Mouse (Mus musculus): ENCODE data around the gene Trip12. TPM values are rescaled to one million over a fixed set of nuclear protein-coding genes. Genes with fewer than 3 reads are reported as not detected.

The Trip12 gene
- total and polyA plus RNA-seq, 2 experiments from 2014 or later, result 28.4 to 92.8 TPM

DNA sequence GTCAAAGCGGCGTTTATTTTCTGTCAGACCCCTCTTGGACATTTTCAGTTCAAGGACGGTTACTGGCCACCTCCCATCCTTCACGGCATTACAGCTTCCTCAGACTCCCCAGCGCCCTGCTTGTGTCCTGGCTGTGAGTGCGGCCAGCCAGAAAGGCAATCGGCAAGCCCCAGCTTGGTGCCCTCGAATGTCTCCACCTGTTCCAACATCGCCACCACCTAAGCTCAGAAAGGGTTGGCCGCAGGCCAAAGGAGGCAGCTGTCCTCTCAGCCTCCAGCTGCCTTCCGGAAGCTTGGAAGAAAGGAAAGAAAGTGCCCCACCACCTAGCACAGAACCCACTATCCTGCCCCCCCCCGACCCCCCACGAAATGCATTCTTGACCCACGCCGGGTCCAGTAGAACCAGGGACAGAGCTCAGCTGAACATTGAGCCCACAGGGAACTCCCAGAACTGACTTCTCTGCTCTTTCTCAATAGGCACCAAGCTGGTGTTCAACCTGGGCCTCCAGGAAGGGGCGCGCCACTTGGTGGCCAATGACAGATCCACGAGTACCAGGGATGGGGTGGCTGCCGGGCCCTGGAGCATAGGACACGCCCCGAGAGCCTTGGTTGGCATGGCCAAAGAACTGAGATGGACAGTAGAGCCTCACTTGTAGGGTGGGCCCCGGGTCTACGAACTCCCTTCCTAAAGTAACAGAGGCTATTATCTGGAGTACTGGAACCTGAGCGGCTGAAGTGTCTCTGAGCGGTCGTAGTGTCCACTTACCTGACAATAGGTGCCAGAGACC lies 145.4 kb downstream of the Trip12 start:
- Histone ChIP-seq H3K9ac (replicated peaks; ENCODE audit: low read length) (peak overlapping the region; percentile 81), H3K27ac (peak overlapping the region; percentile 95), H3K27me3 (ENCODE audit: insufficient read depth, low read length) (no peaks in the 10 kb centered on the region), H3K4me1 (ENCODE audit: insufficient read depth, low read length) (peaks cover 13% of the 10 kb centered on the region), H3K9me3 (ENCODE audit: low read length) (no peaks in the 10 kb centered on the region), H3K4me3 (ENCODE audit: low read length) (peak overlapping the region; percentile 82), H3K36me3 (ENCODE audit: insufficient read depth, low read length) (no peaks in the 10 kb centered on the region), H3K4me2 (ENCODE audit: low read depth, low read length) (peak overlapping the region; percentile 71)
- WGBS, result 4% methylated on average over 26 of the region's 26 CpGs
- ATAC-seq (peak; percentile 79), DNase-seq (ENCODE audit: low spot score) (peak; percentile 88)
- TF ChIP-seq CTCF (IDR thresholded peaks at IDR 0.05; ENCODE audit: low read depth), result peak; percentile 62

DNA sequence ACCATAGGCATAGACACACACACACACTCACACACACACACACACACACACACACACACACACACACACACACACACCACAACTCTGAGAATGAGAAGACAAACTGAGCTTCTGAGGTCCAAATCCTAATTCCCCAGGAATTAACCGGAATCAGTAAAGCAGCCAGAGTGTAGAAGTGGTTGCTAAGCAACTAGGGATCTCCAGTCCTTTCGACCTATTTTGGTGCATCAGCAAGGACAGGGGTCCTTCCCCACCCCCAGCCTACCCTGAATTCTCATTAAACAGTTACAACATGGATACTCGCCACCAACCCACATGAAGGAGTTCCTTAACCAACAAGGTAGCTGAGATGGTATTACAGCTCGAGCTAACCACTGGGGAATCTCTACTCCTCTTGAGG lies 162.4 kb downstream of the Trip12 start:
- H3K36me3 ChIP-seq (ENCODE audit: insufficient read depth, low read length), result no peaks in the 10 kb centered on the region
- TF ChIP-seq CTCF (IDR thresholded peaks at IDR 0.05; ENCODE audit: low read depth), result no peak
- H3K4me3 ChIP-seq (ENCODE audit: low read length), result no peak overlapping the region
- no peaks in the 10 kb centered on the region for H3K9me3 ChIP-seq (ENCODE audit: low read length)
- no peak overlapping the region for H3K9ac ChIP-seq (replicated peaks; ENCODE audit: low read length)
- no peaks in the 10 kb centered on the region for H3K27me3 ChIP-seq (ENCODE audit: insufficient read depth, low read length)
- WGBS, result 50% methylated on average over 4 of the region's 4 CpGs
- H3K4me1 ChIP-seq (ENCODE audit: insufficient read depth, low read length), result peaks cover 3% of the 10 kb centered on the region; the same call in 1 of the 2 replicates
- no peak for ATAC-seq
- no peak overlapping the region for H3K27ac ChIP-seq
- DNase-seq (ENCODE audit: low spot score), result no peak
- no peak overlapping the region for H3K4me2 ChIP-seq (ENCODE audit: low read depth, low read length)

Small RNAs within 50 kb of the gene (microRNA-seq; reads per million reads assigned to microRNA genes)
- gene Mir5126, result 0.88 to 6.8 reads per million in 2 experiments

Other genes with a start within 250 kb of the Trip12 start
- gene Dner, start 144.3 kb downstream of the Trip12 start, total RNA-seq (2014; rRNA removed), result 330 and 331 TPM in 2 replicates
- 318 and 322 TPM in 2 replicates for gene Dner, start 144.3 kb downstream of the Trip12 start, polyA plus RNA-seq (2015; fragmentation: Nextera tagmentation; extraction: Ambion mirVana)
- gene Fbxo36, start 675 bp downstream of the Trip12 start, total RNA-seq (2014; rRNA removed), result 2.8 and 3.7 TPM in 2 replicates
- 10.1 and 12.8 TPM in 2 replicates for gene Fbxo36, start 675 bp downstream of the Trip12 start, polyA plus RNA-seq (2015; fragmentation: Nextera tagmentation; extraction: Ambion mirVana)
- 15.7 and 20.3 TPM in 2 replicates for gene Slc16a14, start 94.6 kb upstream of the Trip12 start, total RNA-seq (2014; rRNA removed)
- gene Slc16a14, start 94.6 kb upstream of the Trip12 start, polyA plus RNA-seq (2015; fragmentation: Nextera tagmentation; extraction: Ambion mirVana), result 14.5 and 16.2 TPM in 2 replicates

All from hindbrain, postnatal 0 days (tissue).